Mouse (Mus musculus): ENCODE measurements around the gene Tmem163.

Tmem163 gene

GRCm38 (mm10) chr1:127576143-127576542 is 103.2 kb downstream of the Tmem163 start:
- in situ Hi-C loops (cut with MboI, MseI), result no loop called here

GRCm38 (mm10) chr1:127575692-127576091 is 103.7 kb downstream of the Tmem163 start:
- in situ Hi-C loops (cut with MboI, MseI), result no loop called here

- in situ Hi-C loops (cut with MboI, MseI), result no loop called here
Observed at GRCm38 (mm10) chr1:127573186-127573585, 106.2 kb downstream of the Tmem163 start.

- in situ Hi-C loops (cut with MboI, MseI), result no loop called here
Observed at GRCm38 (mm10) chr1:127568641-127569040, 110.7 kb downstream of the Tmem163 start.

- in situ Hi-C loops (cut with MboI, MseI), result no loop called here
Observed at GRCm38 (mm10) chr1:127556486-127556845, 122.9 kb downstream of the Tmem163 start.

- in situ Hi-C loops (cut with MboI, MseI), result no loop called here
Observed at GRCm38 (mm10) chr1:127555822-127556485, 123.4 kb downstream of the Tmem163 start.

- in situ Hi-C loops (cut with MboI, MseI), result no loop called here
Observed at GRCm38 (mm10) chr1:127548078-127548477, 131.3 kb downstream of the Tmem163 start.

GRCm38 (mm10) chr1:127542756-127543155 is 136.6 kb downstream of the Tmem163 start:
- in situ Hi-C loops (cut with MboI, MseI), result no loop called here

- in situ Hi-C loops (cut with MboI, MseI), result no loop called here
Observed at GRCm38 (mm10) chr1:127541931-127542330, 137.4 kb downstream of the Tmem163 start.

GRCm38 (mm10) chr1:127541522-127541921 is 137.8 kb downstream of the Tmem163 start:
- in situ Hi-C loops (cut with MboI, MseI), result no loop called here

- in situ Hi-C loops (cut with MboI, MseI), result no loop called here
Observed at GRCm38 (mm10) chr1:127537204-127538038, 141.9 kb downstream of the Tmem163 start.

- in situ Hi-C loops (cut with MboI, MseI), result no loop called here
Observed at GRCm38 (mm10) chr1:127536448-127536847, 142.9 kb downstream of the Tmem163 start.

- in situ Hi-C loops (cut with MboI, MseI), result no loop called here
Observed at GRCm38 (mm10) chr1:127531723-127532122, 147.6 kb downstream of the Tmem163 start.

GRCm38 (mm10) chr1:127530849-127531580 is 148.3 kb downstream of the Tmem163 start:
- in situ Hi-C loops (cut with MboI, MseI), result no loop called here

- in situ Hi-C loops (cut with MboI, MseI), result no loop called here
Observed at GRCm38 (mm10) chr1:127523364-127523763, 156.0 kb downstream of the Tmem163 start.

- in situ Hi-C loops (cut with MboI, MseI), result no loop called here
Observed at GRCm38 (mm10) chr1:127514888-127515287, 164.5 kb downstream of the Tmem163 start.

GRCm38 (mm10) chr1:127514479-127514878 is 164.9 kb downstream of the Tmem163 start:
- in situ Hi-C loops (cut with MboI, MseI), result no loop called here

- in situ Hi-C loops (cut with MboI, MseI), result no loop called here
Observed at GRCm38 (mm10) chr1:127513664-127514063, 165.7 kb downstream of the Tmem163 start.

- in situ Hi-C loops (cut with MboI, MseI), result no loop called here
Observed at GRCm38 (mm10) chr1:127513140-127513539, 166.2 kb downstream of the Tmem163 start.

GRCm38 (mm10) chr1:127512709-127513108 is 166.6 kb downstream of the Tmem163 start:
- in situ Hi-C loops (cut with MboI, MseI), result no loop called here

GRCm38 (mm10) chr1:127511362-127511761 is 168.0 kb downstream of the Tmem163 start:
- in situ Hi-C loops (cut with MboI, MseI), result no loop called here

- in situ Hi-C loops (cut with MboI, MseI), result no loop called here
Observed at GRCm38 (mm10) chr1:127508921-127509320, 170.4 kb downstream of the Tmem163 start.
